Mouse (Mus musculus) cerebellum, postnatal 10 days (tissue): Measurements from ENCODE around the gene Meig1.
A peak's percentile ranks its signal among the peaks of the same experiment; 100 is the strongest.
"Not testable (repeated sequence)": the region's sequence is repeated elsewhere in the genome, so short reads cannot be mapped to it uniquely, and the experiment has no call there.

Source experiments
- DNase-seq, 2 experiments: peaks; one replicate each; pipeline ENCODE4 v3.0.0; 2021; ENCODE audit warnings: mixed read lengths in 2 of 2

The Meig1 gene

DNA sequence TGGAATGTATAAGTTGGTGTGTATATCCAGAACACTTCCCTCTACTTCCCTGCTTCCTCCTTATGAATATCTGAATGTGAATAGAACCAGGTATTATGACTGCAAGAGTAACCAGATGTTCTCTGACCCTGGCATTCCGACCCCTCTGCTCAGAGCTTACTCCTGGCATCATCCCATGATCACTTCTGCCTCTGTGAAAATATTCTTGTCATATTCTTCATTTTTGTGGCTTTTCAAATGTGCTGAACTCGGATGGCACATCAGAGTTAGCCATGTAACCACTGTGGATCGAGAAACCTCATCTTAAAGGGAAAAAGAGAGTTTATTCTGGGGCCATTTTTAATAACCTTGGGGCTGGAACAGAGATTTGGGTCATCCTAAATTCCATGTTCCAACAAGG is at the start of gene Meig1:
Gene Meig1 (minus strand): TSS at position 101 of the 400 bp plus-strand sequence.
- no peak for DNase-seq

- peak; percentile 10 to 34 for DNase-seq
Measured at GRCm38 (mm10) chr2:3456590-3456989, 34.1 kb upstream of the Meig1 start.

GRCm38 (mm10) chr2:3453096-3453495 is 30.6 kb upstream of the Meig1 start:
- no peak for DNase-seq

DNA sequence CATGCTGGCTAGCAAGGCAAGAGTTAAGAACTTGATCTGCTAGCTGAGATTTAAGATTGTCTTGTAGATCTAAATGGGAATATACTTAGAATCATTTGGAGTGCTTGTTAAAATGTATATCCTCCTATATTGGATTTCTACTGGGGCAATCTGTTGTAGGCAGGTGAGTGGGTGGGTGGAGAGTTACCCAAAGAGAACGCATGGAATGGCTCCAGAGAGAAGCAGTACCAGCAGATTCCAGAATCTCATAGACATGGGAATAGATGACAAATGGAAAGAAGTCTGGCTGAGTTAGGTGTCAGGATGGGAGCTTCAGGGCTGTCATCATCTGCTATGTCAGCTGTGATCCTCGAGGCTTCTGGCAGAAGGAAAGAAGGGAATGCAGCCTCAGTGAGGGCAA is 27.0 kb upstream of the Meig1 start:
- DNase-seq = no peak

DNA sequence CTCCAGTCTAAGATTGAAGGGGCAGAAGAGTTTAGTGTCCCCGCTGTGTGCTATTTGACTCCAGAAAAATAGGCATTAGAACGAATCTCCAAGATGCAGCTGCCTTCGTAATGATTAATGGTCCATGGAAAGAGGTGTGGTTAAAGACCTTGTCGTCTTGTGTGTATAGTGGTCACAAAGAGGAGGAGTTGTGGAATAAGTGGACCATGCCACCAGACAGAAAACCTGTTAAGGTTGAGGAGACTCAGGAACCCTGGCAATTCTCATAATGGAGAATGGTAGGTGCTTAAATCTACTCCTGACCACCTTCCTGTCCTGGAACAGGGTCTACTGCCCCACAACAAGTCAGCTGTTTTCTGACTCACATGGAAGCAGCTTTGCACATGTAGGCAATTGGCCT is 23.5 kb upstream of the Meig1 start:
- DNase-seq = no peak

- DNase-seq = peak; percentile 60 to 62
Measured at GRCm38 (mm10) chr2:3444206-3444605, 21.8 kb upstream of the Meig1 start.

GRCm38 (mm10) chr2:3437956-3438355 is 15.5 kb upstream of the Meig1 start:
- no peak for DNase-seq

- no peak for DNase-seq
Measured at GRCm38 (mm10) chr2:3435369-3436061, 13.1 kb upstream of the Meig1 start.

DNA sequence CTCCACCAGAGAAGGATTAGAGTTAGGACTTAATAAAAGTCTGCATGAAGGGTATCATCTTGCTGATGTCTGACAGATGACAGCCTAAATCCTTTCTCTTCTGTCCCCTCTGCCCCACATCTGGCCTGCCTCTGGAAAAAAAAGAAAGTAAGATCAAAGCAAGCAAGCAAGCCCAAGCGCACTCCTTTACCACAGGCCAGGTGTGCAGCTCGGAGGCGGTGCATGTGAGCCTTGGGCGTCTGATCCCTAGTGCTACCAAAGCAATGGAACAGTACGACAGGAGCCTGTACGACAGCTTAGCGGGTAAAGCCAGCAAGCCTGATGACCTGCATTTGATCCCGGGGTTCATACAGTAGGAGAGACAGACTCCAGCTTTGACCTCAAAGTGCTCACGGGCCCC is 8.5 kb upstream of the Meig1 start:
- DNase-seq = no peak

DNA sequence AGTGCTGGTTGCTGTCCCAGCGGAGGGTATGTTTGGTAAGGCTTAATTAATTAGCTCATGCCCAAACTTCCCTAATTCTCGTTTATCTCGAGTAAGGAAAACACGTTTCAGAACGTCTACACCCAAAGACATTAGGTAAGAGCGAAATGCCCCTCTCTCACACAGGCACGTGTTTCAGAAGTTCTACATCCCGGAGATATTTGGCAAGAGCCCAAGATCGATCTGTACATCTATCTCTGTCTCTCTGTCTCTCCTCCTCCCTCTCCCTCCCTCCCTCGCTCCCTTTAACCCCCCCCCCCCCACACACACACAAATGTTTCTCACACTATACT is 2.1 kb upstream of the Meig1 start:
- peak in 1 of 2 experiments; percentile 10 for DNase-seq

GRCm38 (mm10) chr2:3423841-3424578 is 1.6 kb upstream of the Meig1 start, which contains the start of gene Dclre1c:
Gene Dclre1c, plus strand, starts transcription at chr2:3424131.
- DNase-seq = peak; percentile 91 to 94

GRCm38 (mm10) chr2:3420157-3420556 is 2.3 kb downstream of the Meig1 start:
- peak in 1 of 2 experiments; percentile 13 for DNase-seq

DNA sequence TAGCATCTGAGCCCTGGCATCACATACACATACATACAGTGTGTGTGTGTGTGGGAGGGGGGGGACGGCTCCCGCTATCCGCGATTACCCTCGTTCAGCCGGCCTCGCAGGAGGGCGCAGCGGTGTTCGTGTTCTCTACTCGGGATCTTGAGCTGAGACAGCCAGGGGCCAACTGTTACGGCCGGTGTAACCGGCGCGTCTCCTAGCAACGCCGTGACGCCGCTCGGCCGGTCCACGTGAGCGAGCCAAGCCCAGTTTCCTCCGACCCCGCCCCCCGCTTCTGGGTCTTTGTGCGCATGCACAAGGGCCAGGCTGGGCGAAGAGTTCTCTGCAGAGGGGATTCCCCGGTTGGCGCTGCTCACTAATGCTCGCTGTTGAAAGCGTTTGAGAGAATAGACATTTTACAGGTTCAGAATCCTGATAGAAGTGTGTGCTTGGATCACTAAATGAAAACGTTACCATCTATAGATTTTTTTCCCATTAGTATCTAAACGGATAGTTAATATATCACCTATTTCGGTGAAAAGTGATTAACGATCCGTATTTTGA is 3.5 kb downstream of the Meig1 start:
- peak; percentile 98 for DNase-seq

- no peak for DNase-seq
Measured at GRCm38 (mm10) chr2:3415676-3416075, 6.8 kb downstream of the Meig1 start.

DNA sequence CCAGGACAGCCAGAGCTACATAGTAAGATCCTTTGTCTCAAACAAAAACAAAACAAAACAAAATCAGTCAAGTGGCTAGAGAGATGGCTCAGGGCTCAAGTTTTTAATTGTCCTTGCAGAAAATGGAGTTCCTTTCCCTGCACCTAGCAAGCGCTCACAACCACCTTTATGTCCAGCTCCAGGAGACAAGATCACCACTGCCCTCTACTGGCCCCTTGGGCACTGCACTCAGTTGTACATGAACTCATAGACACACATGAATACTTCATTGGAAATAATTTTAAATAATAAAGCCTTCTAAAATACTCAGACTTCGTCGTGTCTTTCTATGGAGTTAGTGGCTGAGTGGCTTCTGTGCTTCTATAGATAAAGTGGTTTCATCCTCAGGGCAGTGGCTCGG is 8.2 kb downstream of the Meig1 start:
- DNase-seq = peak; percentile 82 to 85

DNA sequence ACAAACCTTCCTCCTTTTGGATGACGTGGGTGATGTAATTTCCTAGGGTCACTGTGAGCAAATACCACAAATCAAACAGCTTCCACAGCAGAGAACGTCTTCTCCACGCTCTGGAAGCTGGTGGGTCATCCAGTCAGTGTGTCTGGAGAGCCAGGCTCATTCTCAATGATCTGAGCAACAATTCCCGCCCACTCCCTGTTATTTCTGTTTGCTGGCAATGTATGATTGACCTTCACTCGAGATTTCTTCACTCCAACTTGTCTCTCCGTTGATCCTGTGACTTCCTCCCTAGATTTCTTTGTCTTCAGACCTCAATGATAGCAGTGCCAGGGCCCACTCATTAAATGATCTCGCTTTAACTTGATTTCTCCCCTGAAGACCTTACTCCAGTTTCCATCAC is 14.7 kb downstream of the Meig1 start:
- DNase-seq = no peak

- DNase-seq = no peak
Measured at GRCm38 (mm10) chr2:3405981-3406380, 16.5 kb downstream of the Meig1 start.

GRCm38 (mm10) chr2:3397110-3397509 is 25.3 kb downstream of the Meig1 start, which contains the start of gene Olah:
Gene Olah, minus strand, starts transcription at chr2:3397210.
- DNase-seq = not testable (repeated sequence)

DNA sequence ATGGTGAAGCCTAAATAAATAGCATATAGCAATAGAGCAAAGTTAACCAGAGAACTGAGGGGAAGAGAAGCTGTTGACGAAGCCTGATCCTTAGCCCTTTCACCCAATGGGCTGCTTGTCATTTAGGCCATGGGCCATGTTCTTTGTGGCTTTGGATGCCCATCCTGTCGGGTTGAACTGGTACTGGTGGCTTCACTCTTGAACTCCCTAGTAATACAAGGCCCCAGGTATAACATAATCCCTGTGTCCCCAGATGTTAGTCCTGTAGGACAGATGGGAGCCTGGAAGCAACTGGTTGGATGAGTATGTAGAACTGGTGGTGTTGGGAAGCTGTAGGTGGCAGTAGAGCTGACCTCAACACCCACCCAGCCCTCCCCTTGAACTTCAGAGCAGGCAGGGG is 30.5 kb downstream of the Meig1 start:
- no peak for DNase-seq

- no peak for DNase-seq
Measured at GRCm38 (mm10) chr2:3387105-3387860, 35.2 kb downstream of the Meig1 start.

DNA sequence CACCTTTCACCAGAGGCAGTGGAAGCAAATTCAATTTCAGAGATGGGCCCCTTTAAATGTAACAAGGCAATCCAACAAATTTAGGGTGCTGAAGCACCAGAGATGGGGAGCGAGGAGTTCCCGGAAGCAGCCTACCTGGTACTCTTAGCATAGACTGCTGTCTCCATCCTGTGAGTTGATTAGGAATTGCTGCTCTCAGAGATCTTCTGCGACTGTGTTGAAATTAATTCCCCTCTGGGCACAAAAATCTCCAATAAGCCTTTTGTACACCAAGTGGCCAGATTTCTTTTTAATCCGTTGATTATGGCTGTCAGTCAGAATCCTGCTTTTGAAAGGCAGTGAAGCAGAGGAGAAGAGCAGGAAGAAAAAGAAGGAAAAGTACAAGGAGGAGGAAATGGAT is 57.3 kb downstream of the Meig1 start:
- DNase-seq = no peak

GRCm38 (mm10) chr2:3361067-3361466 is 61.4 kb downstream of the Meig1 start:
- no peak for DNase-seq
